Mouse (Mus musculus) layer of hippocampus, adult 2 months (tissue): Measurements from ENCODE around the gene Ago4. TPM values are rescaled to one million over a fixed set of nuclear protein-coding genes. Genes with fewer than 3 reads are reported as not detected.
"Not testable (repeated sequence)": the region's sequence is repeated elsewhere in the genome, so short reads cannot be mapped to it uniquely, and the experiment has no call there.

Experiments used
- DNase-seq, 2 experiments: peaks; one replicate each; pipeline ENCODE4 v3.0.0; 2022; ENCODE audit warnings: low spot score in 2 of 2
- H3K27ac ChIP-seq: fragments of 200-600 bp; 2 replicates; pipeline ENCODE4 v1.8.1; 2022
- H3K4me3 ChIP-seq: fragments of 200-600 bp; 2 replicates; pipeline ENCODE4 v1.8.1; 2022; ENCODE audit warnings: mild to moderate bottlenecking
- CTCF ChIP-seq: fragments of 200-600 bp; conservative IDR thresholded peaks from 2 replicates; pipeline ENCODE4 v1.8.1; 2022; ENCODE audit warnings: antibody characterized with exemption, mild to moderate bottlenecking, moderate library complexity
- total RNA-seq, 2 experiments: library from RNA; stranded (reverse); gene quantifications; 2 replicates each; pipeline ENCODE4 v1.2.3; 2021

The Ago4 gene
- total RNA-seq, 2 experiments from 2014 or later: 7.5 to 9.5 TPM

DNA sequence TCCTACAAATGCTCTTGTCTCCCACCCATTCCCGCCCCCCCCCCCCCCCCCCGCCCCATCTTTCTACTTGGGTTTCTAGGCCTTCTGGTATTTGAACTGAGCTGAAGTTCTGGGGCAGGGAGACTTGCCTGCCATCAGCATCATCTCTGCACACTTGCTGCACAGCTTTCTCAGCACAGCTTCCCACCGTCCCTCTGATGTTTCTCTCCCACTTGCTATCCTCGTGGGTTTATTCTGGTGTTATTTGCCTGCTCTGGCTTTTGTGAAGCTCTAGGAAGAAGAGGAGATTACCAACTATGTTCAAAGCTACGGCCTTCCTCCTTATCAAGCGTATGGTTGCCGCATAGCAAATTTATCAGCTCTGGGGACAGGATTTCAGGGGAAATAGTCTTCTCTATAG is 12.4 kb upstream of the Ago4 start:
- no peak for DNase-seq
- Histone ChIP-seq H3K27ac (no peak overlapping the region), H3K4me3 (no peak overlapping the region)
- no peak for TF ChIP-seq CTCF

DNA sequence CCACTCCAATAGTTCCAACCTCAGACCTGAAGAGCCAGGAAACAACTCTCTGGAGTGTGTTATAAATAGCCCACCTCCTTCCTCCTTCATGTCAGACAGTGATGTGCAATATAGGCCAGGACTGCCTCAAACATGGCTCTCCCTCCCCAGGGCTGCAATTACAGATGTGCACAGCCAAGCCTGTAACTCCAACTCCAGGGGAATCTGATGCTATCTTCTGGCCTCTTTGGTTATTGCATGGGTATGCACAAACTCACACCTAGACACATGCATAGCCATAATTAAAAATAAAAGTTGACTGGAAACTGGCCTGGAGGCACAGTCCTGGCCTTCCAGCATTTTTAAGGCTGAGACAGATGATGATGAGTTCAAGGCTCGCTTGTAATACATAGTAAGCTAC is 11.7 kb upstream of the Ago4 start:
- no peak overlapping the region for H3K4me3 ChIP-seq
- no peak for TF ChIP-seq CTCF
- H3K27ac ChIP-seq: no peak overlapping the region
- DNase-seq: no peak

DNA sequence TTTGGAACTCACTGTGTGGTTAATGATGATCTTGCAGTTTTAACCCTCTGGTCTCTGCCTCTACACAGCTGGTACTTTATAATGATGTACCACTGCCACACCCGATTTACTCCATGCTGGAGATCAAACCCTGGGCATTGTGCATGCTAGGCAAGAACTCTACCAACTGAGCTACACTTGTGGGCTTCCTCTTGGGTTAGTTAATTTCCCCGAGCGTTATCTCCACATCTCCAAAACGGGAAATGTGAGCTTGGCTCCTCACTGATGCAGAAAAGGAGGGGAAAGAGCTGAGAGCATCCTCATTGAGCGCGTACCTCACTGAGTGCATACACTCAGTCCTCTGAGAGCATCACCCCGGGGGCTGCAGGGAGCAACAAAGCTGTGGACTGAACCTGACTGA is 9.6 kb upstream of the Ago4 start:
- no peak for TF ChIP-seq CTCF
- DNase-seq: no peak
- H3K27ac ChIP-seq: no peak overlapping the region
- H3K4me3 ChIP-seq: no peak overlapping the region

DNA sequence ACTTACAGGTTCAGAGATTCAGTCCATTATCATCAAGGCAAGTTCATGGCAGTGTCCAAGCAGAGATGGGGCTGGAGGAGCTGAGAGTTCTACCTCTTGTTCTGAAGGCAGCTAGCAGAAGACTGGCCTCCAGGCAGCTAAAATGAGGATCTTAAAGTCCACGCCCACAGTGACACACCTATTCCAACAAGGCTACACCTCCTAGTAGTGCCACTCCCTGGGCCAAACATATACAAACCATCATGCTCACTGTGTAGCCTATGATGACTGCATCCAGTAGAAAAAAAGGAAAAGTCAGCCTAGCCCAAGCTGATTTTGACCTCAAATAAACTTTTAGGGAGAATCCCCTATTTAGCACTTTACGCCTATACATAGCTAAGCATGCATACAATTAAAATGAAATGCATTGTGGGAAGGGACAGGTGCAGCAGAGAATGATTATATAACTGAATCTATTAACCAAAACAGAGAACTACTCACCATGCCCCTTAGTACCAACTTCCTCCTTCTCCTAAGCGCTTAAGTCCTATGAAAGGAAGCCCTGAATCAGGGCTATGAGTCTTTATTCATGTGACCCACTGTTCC is 7.3 kb upstream of the Ago4 start:
- Histone ChIP-seq H3K4me3 (no peak overlapping the region), H3K27ac (no peak overlapping the region)
- TF ChIP-seq CTCF: no peak
- no peak for DNase-seq

DNA sequence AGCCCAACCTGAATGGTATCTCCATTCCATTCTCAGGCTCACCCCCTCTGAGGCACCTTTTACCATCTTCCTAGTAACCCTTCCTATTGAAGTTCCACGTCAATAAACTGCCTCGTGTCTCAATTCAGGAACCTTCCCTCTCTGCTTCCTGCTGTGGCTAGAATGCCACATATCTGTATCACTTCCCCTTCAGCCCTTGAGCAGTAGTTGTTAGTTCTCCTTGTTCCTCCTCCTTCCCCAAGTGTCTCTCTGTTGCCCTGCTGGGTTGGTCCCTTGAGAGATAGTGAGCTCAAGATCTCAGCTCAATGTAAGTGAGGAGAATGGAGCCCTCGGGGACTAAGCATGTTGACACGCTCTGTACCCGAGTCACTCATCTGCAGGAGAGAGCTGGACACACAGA is 3.6 kb upstream of the Ago4 start:
- Histone ChIP-seq H3K27ac (no peak overlapping the region), H3K4me3 (no peak overlapping the region)
- TF ChIP-seq CTCF: no peak
- DNase-seq: no peak

DNA sequence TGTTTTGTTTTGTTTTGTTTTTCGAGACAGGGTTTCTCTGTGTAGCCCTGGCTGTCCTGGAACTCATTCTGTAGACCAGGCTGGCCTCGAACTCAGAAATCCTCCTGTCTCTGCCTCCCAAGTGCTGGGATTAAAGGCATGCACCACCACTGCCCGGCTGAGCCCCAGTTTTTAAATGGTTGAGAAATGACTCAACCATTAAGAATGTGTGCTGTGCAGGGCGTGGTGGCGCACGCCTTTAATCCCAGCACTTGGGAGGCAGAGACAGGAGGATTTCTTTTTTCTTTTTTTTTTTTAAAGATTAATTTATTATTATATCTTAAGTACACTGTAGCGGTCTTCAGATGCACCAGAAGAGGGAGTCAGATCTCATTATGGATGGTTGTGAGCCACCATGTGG is 2.4 kb upstream of the Ago4 start:
- DNase-seq, H3K27ac ChIP-seq, H3K4me3 ChIP-seq: not testable (repeated sequence)

DNA sequence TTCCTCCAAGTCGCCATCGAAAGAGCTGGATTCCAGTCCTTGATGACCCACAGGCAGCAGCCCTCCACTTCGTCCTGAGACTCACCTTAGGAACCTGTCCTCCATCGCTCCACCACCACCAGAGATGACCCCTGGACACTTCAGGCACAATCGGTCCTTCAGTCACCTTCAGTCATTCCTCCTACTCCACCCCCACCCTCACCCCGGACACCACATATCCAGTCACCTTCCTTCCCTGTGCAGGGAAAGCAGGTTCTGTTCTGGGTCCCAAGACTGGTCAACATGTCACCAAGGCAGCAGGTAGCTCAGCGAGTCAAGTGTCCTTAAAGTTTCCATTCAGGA is 428 bp upstream of the Ago4 start:
- no peak for TF ChIP-seq CTCF
- Histone ChIP-seq H3K4me3 (peak overlapping the region; percentile 63), H3K27ac (peak overlapping the region; percentile 78)
- no peak for DNase-seq

DNA sequence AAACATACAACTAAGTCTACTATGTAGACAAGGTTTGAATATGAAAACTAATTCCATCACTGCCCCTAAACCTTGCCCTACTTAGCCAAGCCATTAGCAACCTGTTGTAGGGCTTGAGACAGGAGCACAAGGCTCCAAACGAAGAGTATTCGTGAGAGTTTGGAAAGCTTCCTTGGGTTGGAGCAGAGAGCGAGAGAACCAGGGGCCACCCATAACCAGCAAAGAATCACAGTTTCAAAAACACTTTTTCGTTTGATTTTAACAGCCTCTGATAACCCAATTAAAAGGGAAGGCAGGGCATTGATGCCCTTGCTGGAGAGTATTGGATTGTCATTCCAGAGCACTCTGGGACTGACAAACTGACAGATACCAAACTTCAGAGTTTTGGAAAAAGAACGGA is 980 bp downstream of the Ago4 start:
- Histone ChIP-seq H3K27ac (peak overlapping the region; percentile 89), H3K4me3 (peak overlapping the region; percentile 79)
- TF ChIP-seq CTCF: no peak
- DNase-seq: no peak

DNA sequence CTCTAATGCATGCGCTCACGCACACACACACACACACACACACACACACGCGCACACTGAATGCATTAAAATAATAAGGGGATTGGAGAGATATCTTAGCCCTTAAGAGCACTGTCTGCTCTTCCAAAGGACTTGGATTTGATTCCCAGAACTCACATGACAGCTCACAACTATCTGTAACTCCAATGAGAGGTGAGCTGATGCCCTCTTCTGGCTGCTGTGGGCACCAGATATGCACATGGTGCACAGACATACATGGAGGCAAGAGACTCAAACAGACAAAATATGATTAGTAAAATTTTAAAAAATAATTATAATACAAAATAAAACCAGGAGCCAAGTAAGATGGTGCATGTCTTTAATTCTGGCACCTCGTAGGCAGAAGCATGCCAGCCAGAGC is 6.4 kb downstream of the Ago4 start:
- no peak overlapping the region for H3K4me3 ChIP-seq
- TF ChIP-seq CTCF: peak; percentile 25; the same call in 1 of the 2 replicates
- no peak overlapping the region; the same call in 1 of the 2 replicates for H3K27ac ChIP-seq
- DNase-seq: no peak

DNA sequence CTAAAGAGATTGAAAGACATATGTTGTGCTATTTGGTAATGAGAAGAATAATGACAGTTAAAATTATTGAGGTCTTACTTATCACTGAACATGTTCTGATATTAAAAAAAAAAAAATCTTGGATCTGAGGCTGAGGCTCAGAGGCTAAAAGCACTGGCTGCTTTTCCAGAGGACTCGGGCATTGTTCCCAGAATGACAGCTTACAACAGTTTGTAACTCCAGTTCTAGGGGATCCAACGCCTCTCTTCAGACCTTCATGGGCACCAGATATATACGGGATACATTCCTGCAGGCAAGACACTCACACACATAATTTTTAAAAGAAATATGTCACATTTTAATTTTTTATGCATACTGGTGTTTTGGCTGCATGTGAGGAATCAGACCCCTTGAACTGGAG is 7.1 kb downstream of the Ago4 start:
- peak; percentile 40 to 52 for DNase-seq
- no peak for TF ChIP-seq CTCF
- H3K4me3 ChIP-seq: no peak overlapping the region
- H3K27ac ChIP-seq: peak overlapping the region; percentile 36; the same call in 1 of the 2 replicates

DNA sequence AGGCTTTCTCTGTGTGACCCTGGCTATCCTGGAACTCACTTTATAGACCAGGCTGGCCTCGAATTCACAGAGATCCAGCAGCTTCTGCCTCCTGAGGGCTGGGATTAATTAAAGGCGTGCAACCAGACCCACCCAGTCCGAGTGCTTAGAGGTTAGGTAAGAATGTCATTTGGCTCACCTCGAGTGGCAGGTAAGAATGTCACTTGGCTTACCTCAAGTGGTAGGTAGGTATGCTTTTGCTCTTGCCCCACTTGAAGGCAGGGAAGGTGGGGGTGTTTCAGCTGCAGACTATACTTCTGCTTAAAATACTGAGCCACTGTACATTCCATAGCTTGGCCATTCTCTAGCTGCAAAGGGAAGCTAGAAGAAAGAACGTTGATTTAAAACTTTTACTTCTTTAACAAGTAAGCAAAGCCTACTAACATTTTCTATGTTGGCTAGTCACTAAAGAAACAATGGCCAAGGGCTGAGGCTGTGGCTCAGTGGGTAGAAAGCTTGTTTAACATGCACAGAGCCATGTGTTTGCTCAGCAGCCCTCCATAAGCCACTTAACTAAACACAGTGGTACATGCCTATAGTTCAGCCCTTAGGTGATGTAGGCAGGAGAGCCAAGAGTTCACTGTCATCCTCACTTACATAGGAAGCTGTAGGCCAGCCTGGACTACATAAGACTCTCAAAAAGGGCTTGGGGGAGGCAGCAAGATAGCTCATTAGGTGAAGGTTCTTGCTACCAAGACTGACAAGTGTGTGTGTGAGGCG is 20.8 kb downstream of the Ago4 start:
- H3K4me3 ChIP-seq: no peak overlapping the region
- H3K27ac ChIP-seq: no peak overlapping the region
- no peak for TF ChIP-seq CTCF
- no peak for DNase-seq

DNA sequence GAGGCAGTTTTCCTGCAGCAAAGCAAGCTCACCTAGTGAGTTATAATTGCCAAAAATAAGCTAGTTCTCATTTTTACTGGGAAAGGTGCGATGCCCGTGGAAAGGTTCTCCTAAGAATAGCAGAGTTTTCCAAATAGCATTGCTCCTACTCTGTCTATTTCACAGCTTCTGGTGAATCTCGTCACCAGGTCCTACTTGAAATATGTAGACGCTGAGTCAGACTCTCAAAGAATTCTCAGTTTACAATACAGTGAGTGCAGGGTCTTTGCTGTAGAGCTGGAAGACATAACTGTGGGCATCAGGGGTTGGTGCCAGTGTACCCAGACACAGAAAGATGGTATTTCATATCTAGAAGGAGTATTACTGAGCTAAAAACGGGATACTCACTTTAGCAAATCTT is 22.3 kb downstream of the Ago4 start:
- H3K4me3 ChIP-seq: no peak overlapping the region
- no peak overlapping the region for H3K27ac ChIP-seq
- TF ChIP-seq CTCF: no peak
- no peak for DNase-seq

DNA sequence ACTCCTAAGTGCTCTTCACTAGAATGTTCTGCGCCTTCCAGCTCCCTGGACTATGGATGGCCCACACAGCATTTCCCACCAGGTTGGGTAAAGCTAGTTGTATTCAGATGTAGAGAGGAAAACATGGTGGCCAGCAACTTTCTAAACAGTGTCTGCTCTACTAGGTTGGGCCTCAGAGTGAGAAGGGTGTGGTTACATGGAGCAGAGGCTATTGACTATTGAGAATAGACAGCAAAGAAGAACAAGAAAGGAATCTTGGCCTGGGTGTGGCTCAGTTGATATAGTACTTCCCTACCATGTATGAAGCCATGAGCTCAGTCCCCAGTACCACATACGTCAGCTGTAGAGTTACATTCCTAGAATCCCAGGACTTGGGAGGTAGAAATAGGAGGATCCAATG is 24.2 kb downstream of the Ago4 start:
- no peak overlapping the region for H3K27ac ChIP-seq
- no peak for DNase-seq
- no peak overlapping the region for H3K4me3 ChIP-seq
- TF ChIP-seq CTCF: no peak
